Mouse (Mus musculus): ENCODE measurements around the gene Ezh1.
A peak's percentile ranks its signal among the peaks of the same experiment; 100 is the strongest.

Gene Ezh1

DNA sequence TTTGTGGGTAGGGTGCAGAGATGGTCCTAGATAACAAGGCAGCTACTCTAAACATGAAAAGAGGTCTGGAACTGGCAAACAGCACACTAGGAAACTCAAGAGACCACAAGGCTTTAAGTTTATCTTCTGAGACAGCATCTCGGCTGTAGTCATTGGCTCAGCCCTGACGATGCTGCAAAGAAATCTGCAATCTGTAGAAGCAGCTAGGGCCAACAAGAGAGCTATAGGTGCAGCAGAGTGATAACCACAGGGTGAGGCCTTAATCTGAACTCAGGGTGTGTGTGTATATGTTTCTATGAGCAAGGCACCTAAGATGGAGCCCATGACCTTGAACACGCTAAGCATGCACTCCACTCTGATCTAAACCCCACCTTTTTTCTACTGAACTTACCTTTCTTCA lies 26.7 kb downstream of the Ezh1 start:
- DNase-seq: no peak

DNA sequence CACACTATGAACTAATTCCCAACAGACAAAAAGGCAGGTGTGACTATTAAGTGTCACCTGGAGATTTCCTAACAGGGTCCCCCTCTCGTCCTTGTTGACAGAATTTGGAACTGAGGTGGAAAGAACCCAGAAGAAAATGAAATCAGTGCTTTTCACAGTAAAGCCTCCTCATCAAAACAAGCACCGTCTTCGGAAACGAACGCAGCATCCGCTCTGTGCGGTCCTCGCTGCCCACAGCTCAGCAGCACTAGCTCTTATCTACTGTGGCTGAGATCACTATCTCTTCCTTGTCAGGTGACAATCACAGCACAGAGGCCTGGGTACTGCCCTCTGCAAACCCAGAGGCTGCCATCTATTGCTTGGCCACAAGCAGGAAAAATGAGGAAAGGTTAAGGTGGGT lies 30.1 kb downstream of the Ezh1 start:
- no peak for DNase-seq

- DNase-seq: no peak
Measured at GRCm38 (mm10) chr11:101195571-101195970, 30.7 kb downstream of the Ezh1 start.

DNA sequence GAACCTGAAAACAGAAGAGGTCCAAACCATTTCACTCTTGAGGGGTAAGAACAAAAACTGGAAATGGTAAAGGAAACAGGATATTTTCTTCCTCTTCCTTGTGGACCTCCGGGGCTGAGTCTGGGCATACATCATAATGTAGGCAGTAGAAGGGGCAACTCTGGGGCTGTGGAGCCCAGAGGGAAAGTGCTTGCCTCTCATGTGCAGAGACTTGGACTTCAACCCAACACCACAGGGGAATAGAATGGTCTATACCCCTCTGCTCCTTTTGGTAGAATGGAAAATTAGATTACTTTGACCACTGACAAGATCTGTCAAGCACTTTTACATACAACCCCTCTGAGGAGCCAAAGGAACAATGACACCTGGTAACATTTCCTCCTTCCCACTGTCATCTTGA lies 31.2 kb downstream of the Ezh1 start:
- DNase-seq: no peak

DNA sequence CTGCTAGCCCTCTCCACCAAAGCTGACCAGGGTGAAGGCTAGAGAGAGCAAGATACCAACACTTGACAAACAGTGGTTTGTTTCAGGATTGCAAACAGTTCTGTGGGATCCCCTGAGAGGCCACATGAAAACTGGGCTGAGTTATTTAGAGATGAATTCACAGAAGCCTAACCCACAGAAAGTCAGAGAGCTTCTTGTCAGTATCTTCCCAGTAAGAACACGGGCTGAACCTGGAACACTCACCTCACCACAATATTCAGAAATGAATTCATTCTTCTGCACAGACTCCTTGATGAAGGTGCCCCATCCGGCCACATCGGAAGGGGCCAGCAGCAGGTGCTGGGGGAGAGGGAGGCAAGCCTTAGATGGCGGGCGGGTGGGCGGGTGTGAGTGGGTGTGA lies 31.6 kb downstream of the Ezh1 start:
- DNase-seq: no peak

- DNase-seq: no peak
Measured at GRCm38 (mm10) chr11:101194137-101194536, 32.1 kb downstream of the Ezh1 start.

DNA sequence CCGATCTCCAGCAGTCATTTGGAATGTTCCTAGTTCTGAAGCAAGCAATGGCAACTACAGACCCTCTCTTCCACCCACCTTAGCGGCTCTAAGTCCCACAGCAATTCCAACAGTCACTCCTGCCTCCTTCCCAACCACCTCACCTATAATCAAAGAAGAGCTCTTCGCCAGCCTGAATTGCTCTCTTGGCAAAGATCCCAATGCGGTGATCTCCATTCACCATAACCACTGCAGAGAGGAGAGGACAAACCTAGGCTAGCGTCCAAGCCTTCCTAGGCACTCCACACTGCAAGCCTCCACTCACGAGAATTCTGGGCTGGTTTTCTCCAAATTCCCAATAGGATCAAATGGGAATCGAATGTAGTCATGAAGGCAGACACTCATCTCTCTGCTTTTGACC lies 33.2 kb downstream of the Ezh1 start:
- DNase-seq: no peak

- DNase-seq: no peak
Measured at GRCm38 (mm10) chr11:101192646-101193045, 33.6 kb downstream of the Ezh1 start.

DNA sequence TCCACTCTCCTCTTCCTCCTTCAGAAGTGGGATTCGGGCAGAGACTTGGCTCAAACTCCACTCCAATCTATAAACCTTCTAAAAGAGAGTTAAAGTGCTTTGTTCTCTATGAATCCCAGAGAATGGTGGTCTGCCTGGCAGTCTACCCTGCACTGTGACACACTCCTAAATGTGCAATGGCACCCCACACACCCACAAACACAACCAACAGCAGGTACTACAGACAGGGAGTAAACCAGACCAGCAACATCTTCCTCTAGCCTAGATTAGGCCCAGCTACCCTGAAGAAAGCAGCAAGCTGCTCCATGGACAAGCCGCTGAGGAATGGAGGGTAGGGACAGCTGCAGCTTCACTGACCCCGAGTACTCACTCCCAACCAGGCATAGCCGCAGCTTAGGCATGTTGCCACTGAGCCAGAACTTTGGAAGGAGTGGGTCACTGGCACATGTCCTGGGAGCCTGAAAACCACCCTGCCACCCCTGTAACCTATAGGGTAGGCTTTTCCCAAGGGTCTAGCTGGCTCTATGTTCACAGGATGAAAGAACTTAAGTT lies 34.3 kb downstream of the Ezh1 start:
- DNase-seq: no peak

DNA sequence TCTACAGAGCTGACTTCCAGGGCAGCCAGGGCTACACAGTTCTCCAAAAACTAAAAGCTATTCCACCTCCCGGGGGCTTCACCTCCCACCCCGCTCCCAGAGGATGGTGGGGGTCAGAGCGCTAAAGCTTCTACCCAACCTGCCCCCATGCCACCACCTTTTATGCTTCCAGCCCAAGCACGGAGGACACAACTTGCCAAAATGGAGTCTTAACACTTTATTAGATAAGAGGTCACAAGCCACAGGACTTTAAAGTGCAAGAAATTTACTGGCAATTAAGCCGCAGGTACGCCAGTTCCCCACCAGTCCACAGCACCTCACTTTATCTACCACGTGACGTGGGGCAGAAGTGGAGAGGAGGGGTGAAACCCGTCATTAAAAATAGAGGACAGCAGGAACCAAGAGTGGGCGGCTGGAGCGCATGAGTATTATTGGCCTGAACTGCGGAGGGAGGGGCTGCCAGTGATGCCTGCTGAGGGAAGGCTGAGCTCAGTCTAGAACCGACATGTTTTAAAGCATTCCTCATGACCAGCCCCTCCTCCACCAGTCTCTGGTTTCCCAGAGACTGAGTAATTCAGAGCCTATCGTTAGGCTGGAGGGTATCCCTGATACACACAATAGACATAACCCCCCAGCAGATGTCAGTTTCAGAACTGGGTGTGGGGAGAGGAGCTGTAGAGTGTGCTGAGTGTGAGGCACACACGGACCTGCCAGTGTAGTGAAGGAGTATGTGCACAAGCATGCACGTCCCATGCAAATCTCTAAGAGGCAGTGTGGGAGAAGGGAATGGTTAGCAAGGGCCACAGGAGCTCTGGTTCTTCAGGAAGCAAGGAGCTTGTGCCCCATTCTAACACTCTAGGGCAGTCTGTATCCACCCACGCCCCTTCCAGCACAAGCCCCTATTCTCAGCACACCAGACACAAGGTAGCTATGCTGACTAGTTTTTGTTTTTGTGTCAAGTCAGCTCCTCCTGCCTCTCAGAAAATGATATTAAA lies 35.1 kb downstream of the Ezh1 start:
- no peak for DNase-seq

- no peak for DNase-seq
Measured at GRCm38 (mm10) chr11:101190181-101190912, 35.9 kb downstream of the Ezh1 start.

GRCm38 (mm10) chr11:101189495-101190180 lies 36.6 kb downstream of the Ezh1 start:
- peak; percentile 49 to 64 for DNase-seq

DNA sequence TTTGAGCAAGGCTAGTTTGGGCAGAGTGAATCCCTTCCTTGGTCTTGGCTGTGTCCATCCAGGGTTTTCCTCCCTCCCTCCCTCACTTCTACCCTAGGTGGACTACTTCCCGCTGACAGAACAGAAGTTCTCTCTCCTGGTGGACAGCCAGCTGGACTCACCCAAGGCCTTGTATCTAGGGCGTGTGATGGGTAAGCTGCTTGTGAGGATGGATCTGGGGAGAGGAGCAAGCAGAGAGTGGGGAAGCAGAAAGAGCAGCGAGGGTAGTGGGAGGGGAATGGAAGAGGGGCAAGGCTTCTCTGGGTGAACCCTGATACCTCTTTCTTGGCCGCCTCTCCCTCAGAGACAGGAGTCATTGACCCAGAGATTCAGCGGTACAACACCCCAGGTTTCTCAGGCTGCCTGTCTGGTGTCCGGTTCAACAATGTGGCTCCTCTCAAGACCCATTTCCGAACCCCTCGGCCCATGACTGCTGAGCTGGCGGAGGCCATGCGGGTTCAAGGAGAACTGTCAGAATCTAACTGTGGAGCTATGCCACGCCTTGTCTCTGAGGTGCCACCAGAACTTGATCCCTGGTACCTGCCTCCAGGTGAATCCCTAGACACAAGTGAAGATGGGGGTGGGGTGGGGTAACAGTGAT lies 38.0 kb downstream of the Ezh1 start:
- DNase-seq: no peak

DNA sequence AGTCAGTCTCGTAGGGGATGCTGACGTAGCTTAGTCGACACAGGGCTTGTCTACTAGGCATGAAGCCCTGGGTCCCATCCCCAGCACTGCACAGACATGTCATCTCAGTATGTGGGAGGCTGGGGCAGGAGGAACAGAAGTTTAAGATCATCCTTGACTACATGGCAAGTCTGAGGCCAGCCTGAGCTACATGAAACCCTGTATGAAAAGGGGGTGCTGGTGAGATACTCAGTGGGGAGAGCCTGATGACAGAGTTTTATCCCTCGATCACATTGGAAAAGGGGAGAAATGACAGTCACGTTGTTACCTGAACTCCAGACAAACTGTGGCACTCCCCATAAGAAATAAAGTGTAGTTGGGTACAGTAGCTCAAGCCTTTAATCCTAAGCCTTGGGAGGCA lies 38.7 kb downstream of the Ezh1 start:
- no peak for DNase-seq

- DNase-seq: no peak
Measured at GRCm38 (mm10) chr11:101186526-101187247, 39.6 kb downstream of the Ezh1 start.

DNA sequence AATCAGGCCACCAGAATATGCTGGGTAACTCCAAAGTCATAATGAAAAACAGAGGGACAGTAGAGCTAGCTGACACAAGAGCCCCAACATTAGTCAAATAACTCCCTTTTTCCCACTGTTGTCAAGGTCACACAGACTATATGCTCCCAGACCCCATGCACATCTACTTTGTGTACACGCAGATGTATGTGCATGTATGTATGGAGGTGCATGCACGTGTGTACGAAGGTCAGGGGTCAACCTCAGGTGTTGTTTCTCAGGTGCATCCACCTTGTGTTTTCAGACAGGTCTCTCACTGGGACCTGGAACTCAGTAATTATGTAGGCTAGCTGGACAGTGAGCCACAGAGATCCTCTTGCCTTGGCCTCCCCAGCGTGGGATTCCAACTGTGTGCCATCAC lies 40.8 kb downstream of the Ezh1 start:
- no peak for DNase-seq

DNA sequence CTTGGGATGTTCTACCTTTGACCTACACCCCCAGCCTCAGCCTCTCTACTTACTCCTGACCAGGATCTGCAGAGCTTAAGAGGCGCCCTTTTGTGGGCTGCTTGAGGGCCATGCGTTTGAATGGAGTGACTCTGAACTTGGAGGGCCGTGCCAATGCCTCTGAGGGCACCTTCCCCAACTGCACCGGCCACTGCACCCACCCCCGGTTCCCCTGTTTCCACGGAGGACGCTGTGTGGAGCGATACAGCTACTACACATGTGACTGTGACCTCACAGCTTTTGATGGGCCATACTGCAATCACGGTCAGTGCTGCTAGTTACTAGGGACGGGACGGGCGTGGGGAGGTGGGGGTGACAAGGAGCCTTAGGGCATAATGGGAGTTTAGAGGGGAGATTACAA lies 41.3 kb downstream of the Ezh1 start:
- DNase-seq: no peak

- DNase-seq: no peak
Measured at GRCm38 (mm10) chr11:101182771-101183517, 43.3 kb downstream of the Ezh1 start.

- no peak for DNase-seq
Measured at GRCm38 (mm10) chr11:101181961-101182360, 44.3 kb downstream of the Ezh1 start.

GRCm38 (mm10) chr11:101180846-101181740 lies 45.2 kb downstream of the Ezh1 start:
- DNase-seq: peak; percentile 66 to 90

Data from kidney, postnatal 36 days (tissue).